Mouse (Mus musculus) lung, postnatal 0 days (tissue): ENCODE measurements around the gene Crim1.

Source experiments
- CTCF ChIP-seq: IDR thresholded peaks from 2 replicates; pipeline ENCODE4 v1.5.1; 2016; ENCODE audit warnings: antibody characterized with exemption, mild to moderate bottlenecking
- EP300 ChIP-seq: IDR thresholded peaks from 2 replicates; pipeline ENCODE4 v1.6.1; 2016; ENCODE audit warnings: antibody characterized with exemption, mild to moderate bottlenecking, control low read depth

DNA sequence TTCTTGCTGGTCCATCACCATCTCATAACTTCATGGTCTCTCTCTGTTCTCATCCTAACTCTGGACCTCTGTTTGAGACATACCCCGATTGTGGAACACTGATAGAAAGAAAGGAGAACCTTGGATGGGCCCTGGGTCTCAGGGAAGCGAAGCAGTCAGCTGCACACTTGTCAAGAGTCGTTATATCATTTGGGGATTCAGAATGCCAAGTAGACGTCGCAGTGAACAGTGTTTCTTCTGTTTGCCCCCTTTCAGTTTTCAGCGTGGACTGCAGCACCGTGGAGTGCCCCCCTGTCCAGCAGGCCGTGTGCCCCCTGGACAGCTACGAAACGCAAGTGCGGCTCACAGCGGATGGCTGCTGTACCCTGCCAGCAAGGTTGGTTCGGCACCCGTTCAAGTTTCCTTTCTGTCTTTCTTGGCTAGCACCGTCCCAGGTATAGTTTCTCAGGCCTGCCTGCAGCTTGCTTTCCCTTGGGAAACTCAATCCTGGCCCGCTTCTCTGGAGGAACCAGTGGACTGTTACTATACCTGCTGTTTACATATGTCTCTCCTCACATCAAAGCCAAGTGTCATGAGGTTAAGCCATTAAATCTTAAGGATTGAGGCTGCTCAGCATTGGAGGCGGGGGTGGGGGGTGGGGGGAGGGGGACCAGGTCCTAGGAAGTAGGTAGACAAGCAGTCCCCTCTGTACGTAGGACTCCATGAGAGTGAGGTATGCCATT, 81.1 kb downstream of the Crim1 start:
- TF ChIP-seq EP300 (no peak), CTCF (no peak)
